Mouse (Mus musculus) CH12.LX (cell line): Measurements from ENCODE around the gene Nrd1.

Experiments
- CTCF ChIP-seq, 2 experiments: IDR thresholded peaks in 1 of 2; conservative IDR thresholded peaks in 1 of 2; 2 replicates each; pipeline ENCODE4 v1.5.1; 2011 to 2012; ENCODE audit warnings: low read depth in 2 of 2, low read length in 2 of 2, improper control_type of control experiment in 1 of 2, inconsistent platforms in 1 of 2, mild to moderate bottlenecking in 1 of 2, moderate library complexity in 1 of 2
- E2F4 ChIP-seq: IDR thresholded peaks from 2 replicates; pipeline ENCODE4 v1.6.1; 2011; ENCODE audit warnings: low read depth, low read length, improper control_type of control experiment; ENCODE audit not compliant: insufficient replicate concordance
- ELF1 ChIP-seq: IDR thresholded peaks from 2 replicates; pipeline ENCODE4 v1.6.1; 2014; ENCODE audit warnings: low read depth, mild to moderate bottlenecking, inconsistent platforms, low read length, improper control_type of control experiment
- MEF2A ChIP-seq: IDR thresholded peaks from 2 replicates; pipeline ENCODE4 v1.6.1; 2014; ENCODE audit warnings: low read depth, mild to moderate bottlenecking, inconsistent platforms, low read length, improper control_type of control experiment, borderline replicate concordance
- POLR2A ChIP-seq: IDR thresholded peaks from 2 replicates; pipeline ENCODE4 v1.6.1; 2011; ENCODE audit warnings: low read depth, mild to moderate bottlenecking, improper control_type of control experiment, low read length
- RAD21 ChIP-seq: IDR thresholded peaks from 2 replicates; pipeline ENCODE4 v1.6.1; 2011; ENCODE audit warnings: low read depth, mild to moderate bottlenecking, low read length, improper control_type of control experiment, moderate library complexity

DNA sequence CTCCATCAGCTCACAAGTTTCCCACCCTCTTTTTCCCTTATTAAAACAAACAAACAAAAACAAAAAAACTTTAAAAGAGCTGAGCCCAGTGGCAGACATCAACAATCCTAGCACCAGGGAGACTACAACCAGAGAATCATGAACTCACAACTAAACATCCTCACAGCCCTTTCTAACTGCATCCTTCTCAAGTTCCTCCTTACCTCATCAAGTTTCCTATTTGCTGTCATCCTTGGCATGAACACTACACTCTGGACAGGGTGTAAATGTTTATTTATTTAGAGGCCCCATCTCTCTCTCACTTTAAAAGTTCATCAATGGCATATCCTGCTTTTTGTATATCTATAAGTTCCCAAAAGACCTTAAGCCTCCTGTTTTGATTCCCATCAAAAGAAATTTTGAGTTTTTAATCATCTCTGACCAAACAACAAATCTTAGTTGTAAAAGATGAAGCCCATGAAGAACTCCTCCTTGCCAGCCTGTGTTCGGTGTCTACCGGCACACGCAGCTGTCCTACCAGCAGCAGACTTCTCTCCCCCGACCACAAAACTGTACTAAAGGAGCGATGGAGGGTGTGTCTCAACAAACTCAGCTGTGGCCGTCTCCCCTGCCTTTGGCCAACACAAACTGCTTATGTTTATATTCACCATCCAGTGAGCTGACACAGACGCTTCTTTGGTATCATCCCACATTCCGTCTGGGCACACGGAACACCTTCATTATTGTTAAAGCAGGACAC lies 102.9 kb downstream of the Nrd1 start:
- TF ChIP-seq POLR2A: no peak
- TF ChIP-seq CTCF (conservative IDR thresholded peaks at IDR 0.05 in 1 of 2, IDR thresholded peaks at IDR 0.05 in 1 of 2; ENCODE audit: low read depth in 2 of 2, low read length in 2 of 2): no peak
- no peak for TF ChIP-seq RAD21
- no peak for TF ChIP-seq ELF1
- no peak for TF ChIP-seq MEF2A
- no peak for TF ChIP-seq E2F4
